Mouse (Mus musculus): ENCODE measurements around the gene H2al1j. TPM values are rescaled to one million over a fixed set of nuclear protein-coding genes. Genes with fewer than 3 reads are reported as not detected.
"Not testable (repeated sequence)": the region's sequence is repeated elsewhere in the genome, so short reads cannot be mapped to it uniquely, and the experiment has no call there.

H2al1j gene
- not detected in 2 replicates for polyA plus RNA-seq (2012; rRNA removed)

- not testable (repeated sequence) for DNase-seq (ENCODE audit: low spot score)
These were observed at the start of gene H2al1j for GRCm38 (mm10) chrX:11327522-11327921. Gene H2al1j, plus strand, starts transcription at chrX:11327822.

- DNase-seq (ENCODE audit: low spot score): no peak
These were observed 46.9 kb upstream of the H2al1j start for GRCm38 (mm10) chrX:11280741-11281140.

- DNase-seq (ENCODE audit: low spot score): no peak
These were observed 39.2 kb upstream of the H2al1j start for GRCm38 (mm10) chrX:11288306-11288882.

GRCm38 (mm10) chrX:11289244-11289643 lies 38.4 kb upstream of the H2al1j start:
- no peak for DNase-seq (ENCODE audit: low spot score)

- not testable (repeated sequence) for DNase-seq (ENCODE audit: low spot score)
These were observed 28.7 kb upstream of the H2al1j start, which contains the start of gene H2al1a for GRCm38 (mm10) chrX:11298957-11299356. Gene H2al1a, plus strand, starts transcription at chrX:11299257.

- not testable (repeated sequence) for DNase-seq (ENCODE audit: low spot score)
These were observed 25.5 kb upstream of the H2al1j start, which contains the start of gene H2al1b for GRCm38 (mm10) chrX:11302132-11302531. Gene H2al1b, plus strand, starts transcription at chrX:11302432.

GRCm38 (mm10) chrX:11305355-11305754 lies 22.3 kb upstream of the H2al1j start, which contains the start of gene H2al1c:
Gene H2al1c, plus strand, starts transcription at chrX:11305655.
- not testable (repeated sequence) for DNase-seq (ENCODE audit: low spot score)

GRCm38 (mm10) chrX:11308524-11308923 lies 19.1 kb upstream of the H2al1j start, which contains the start of gene H2al1d:
Gene H2al1d, plus strand, starts transcription at chrX:11308824.
- DNase-seq (ENCODE audit: low spot score): not testable (repeated sequence)

GRCm38 (mm10) chrX:11311634-11312033 lies 16.0 kb upstream of the H2al1j start, which contains the start of gene H2al1e:
Gene H2al1e, plus strand, starts transcription at chrX:11311934.
- not testable (repeated sequence) for DNase-seq (ENCODE audit: low spot score)

GRCm38 (mm10) chrX:11314858-11315257 lies 12.8 kb upstream of the H2al1j start, which contains the start of gene H2al1f:
Gene H2al1f, plus strand, starts transcription at chrX:11315158.
- not testable (repeated sequence) for DNase-seq (ENCODE audit: low spot score)

- DNase-seq (ENCODE audit: low spot score): not testable (repeated sequence)
These were observed 9.7 kb upstream of the H2al1j start, which contains the start of gene H2al1g for GRCm38 (mm10) chrX:11317956-11318355. Gene H2al1g, plus strand, starts transcription at chrX:11318256.

- DNase-seq (ENCODE audit: low spot score): not testable (repeated sequence)
These were observed 6.4 kb upstream of the H2al1j start, which contains the start of gene H2al1h for GRCm38 (mm10) chrX:11321192-11321591. Gene H2al1h, plus strand, starts transcription at chrX:11321492.

- not testable (repeated sequence) for DNase-seq (ENCODE audit: low spot score)
These were observed 3.3 kb upstream of the H2al1j start, which contains the start of gene H2al1i for GRCm38 (mm10) chrX:11324359-11324758. Gene H2al1i, plus strand, starts transcription at chrX:11324659.

GRCm38 (mm10) chrX:11345762-11346161 lies 18.1 kb downstream of the H2al1j start:
- no peak for DNase-seq (ENCODE audit: low spot score)

- DNase-seq (ENCODE audit: low spot score): no peak
These were observed 19.1 kb downstream of the H2al1j start for GRCm38 (mm10) chrX:11346756-11347155.

- no peak for DNase-seq (ENCODE audit: low spot score)
These were observed 33.2 kb downstream of the H2al1j start for GRCm38 (mm10) chrX:11360823-11361222.

- no peak for DNase-seq (ENCODE audit: low spot score)
These were observed 33.6 kb downstream of the H2al1j start for GRCm38 (mm10) chrX:11361261-11361660.

- DNase-seq (ENCODE audit: low spot score): no peak
These were observed 36.3 kb downstream of the H2al1j start for GRCm38 (mm10) chrX:11363890-11364289.

GRCm38 (mm10) chrX:11365151-11365550 lies 37.5 kb downstream of the H2al1j start:
- DNase-seq (ENCODE audit: low spot score): no peak

Measured in urinary bladder, adult 2 months (tissue).